Mouse (Mus musculus): Measurements from ENCODE around the gene Rpn1. TPM values are rescaled to one million over a fixed set of nuclear protein-coding genes. Genes with fewer than 3 reads are reported as not detected.

Gene Rpn1
- polyA plus RNA-seq, 1 experiment from 2014 or later, result 288 TPM

DNA sequence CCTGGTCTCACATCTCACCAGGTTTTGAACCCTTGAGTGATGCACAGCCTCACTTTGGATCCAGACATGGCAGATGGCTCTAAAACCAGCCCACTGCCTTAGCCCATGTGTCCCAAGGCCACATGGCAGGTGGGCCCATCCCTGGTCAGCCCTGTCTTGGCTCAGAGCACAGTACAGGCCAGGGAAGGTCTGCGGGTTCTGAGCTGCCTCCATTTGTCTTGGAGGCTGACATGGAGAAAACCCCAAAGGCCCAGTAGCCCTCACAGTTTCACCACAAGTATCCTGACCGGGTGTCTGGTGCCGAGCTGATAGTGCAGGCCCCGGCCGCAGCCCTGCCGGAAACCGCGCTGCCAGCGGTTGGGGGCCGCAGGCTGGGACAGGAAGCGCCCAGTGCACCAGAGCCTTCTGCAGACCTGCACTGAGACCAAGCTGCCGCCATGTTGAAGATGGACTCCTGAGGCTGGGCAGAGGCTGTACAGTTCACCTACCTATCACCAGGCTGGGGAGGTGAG lies 22.4 kb downstream of the Rpn1 start:
- Histone ChIP-seq H3K4me1 (ENCODE audit: control insufficient read depth, insufficient read depth, low read length) (peaks cover 5% of the 10 kb centered on the region; the same call in 1 of the 2 replicates), H3K27me3 (ENCODE audit: control insufficient read depth, insufficient read depth, low read length) (no peaks in the 10 kb centered on the region), H3K9me3 (ENCODE audit: control insufficient read depth, low read length) (no peaks in the 10 kb centered on the region), H3K4me3 (ENCODE audit: low read depth, low read length) (no peak overlapping the region), H3K4me2 (ENCODE audit: low read depth, low read length) (no peak overlapping the region; the same call in 1 of the 2 replicates), H3K9ac (replicated peaks; ENCODE audit: low read depth, low read length) (peak overlapping the region; percentile 41; the same call in 1 of the 2 replicates), H3K36me3 (ENCODE audit: control insufficient read depth, insufficient read depth, low read length) (peaks cover 27% of the 10 kb centered on the region), H3K27ac (ENCODE audit: low read depth, low read length) (0 out of 2 replicates have a peak overlapping the region, but pooled peaks have one; percentile 49)
- peak; percentile 58 for ATAC-seq (ENCODE audit: low read depth)
- WGBS, result 98% methylated on average over 12 of the region's 12 CpGs

DNA sequence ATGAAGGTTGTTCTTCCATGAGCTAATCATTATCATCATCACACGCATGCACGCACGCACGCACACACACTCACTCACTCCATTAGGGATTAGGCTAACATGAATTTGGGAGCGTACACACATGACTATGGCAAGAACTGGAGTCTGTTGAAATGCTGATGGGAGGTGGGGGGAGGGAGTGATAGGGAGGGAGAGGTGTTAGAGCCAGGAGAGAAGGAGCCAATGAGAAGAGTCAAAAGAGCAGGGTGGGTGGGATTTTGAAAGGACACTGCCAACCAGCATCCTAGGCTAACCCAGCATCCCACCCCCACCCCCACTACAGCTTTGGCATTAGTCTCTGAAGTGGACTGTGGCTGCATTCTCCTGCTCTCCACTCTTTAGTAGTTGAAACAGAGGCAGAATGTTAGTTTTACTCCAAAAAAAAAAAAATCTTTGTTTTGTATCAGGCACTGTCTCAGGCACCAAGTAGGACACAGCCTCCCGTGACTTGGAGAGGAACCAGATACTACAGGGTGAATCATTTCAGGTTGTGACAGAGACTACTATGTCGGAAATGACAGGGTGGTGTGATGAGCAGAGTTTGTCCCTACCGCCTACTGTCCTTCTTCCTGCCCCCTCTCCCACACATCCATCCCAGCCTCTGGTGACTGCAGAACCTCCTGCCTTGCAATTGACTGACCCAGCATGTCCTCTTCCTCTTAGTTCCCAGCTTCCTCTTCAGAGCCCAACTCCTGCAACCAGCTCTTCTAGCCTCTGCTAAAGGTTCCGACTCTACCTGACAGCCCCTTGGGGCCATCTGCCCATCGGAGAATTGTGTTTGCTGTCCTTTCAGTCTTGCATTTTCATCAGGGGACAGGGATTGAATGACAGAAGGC lies 23.6 kb downstream of the Rpn1 start:
- Histone ChIP-seq H3K27me3 (ENCODE audit: control insufficient read depth, insufficient read depth, low read length) (no peaks in the 10 kb centered on the region), H3K36me3 (ENCODE audit: control insufficient read depth, insufficient read depth, low read length) (peaks cover 16% of the 10 kb centered on the region), H3K9me3 (ENCODE audit: control insufficient read depth, low read length) (no peaks in the 10 kb centered on the region), H3K4me3 (ENCODE audit: low read depth, low read length) (no peak overlapping the region), H3K27ac (ENCODE audit: low read depth, low read length) (no peak overlapping the region), H3K4me1 (ENCODE audit: control insufficient read depth, insufficient read depth, low read length) (peaks cover 5% of the 10 kb centered on the region; the same call in 1 of the 2 replicates), H3K4me2 (ENCODE audit: low read depth, low read length) (no peak overlapping the region), H3K9ac (replicated peaks; ENCODE audit: low read depth, low read length) (no peak overlapping the region)
- ATAC-seq (ENCODE audit: low read depth), result no peak
- 87% methylated on average over 10 of the region's 10 CpGs for WGBS

GRCm38 (mm10) chr6:88113139-88113538 lies 28.9 kb downstream of the Rpn1 start:
- Histone ChIP-seq H3K27me3 (ENCODE audit: control insufficient read depth, insufficient read depth, low read length) (no peaks in the 10 kb centered on the region), H3K4me3 (ENCODE audit: low read depth, low read length) (no peak overlapping the region), H3K9ac (replicated peaks; ENCODE audit: low read depth, low read length) (no peak overlapping the region), H3K4me1 (ENCODE audit: control insufficient read depth, insufficient read depth, low read length) (no peaks in the 10 kb centered on the region), H3K36me3 (ENCODE audit: control insufficient read depth, insufficient read depth, low read length) (no peaks in the 10 kb centered on the region), H3K4me2 (ENCODE audit: low read depth, low read length) (no peak overlapping the region), H3K9me3 (ENCODE audit: control insufficient read depth, low read length) (no peaks in the 10 kb centered on the region), H3K27ac (ENCODE audit: low read depth, low read length) (no peak overlapping the region)
- ATAC-seq (ENCODE audit: low read depth), result peak; percentile 79
- WGBS, result 34% methylated on average over 7 of the region's 7 CpGs

DNA sequence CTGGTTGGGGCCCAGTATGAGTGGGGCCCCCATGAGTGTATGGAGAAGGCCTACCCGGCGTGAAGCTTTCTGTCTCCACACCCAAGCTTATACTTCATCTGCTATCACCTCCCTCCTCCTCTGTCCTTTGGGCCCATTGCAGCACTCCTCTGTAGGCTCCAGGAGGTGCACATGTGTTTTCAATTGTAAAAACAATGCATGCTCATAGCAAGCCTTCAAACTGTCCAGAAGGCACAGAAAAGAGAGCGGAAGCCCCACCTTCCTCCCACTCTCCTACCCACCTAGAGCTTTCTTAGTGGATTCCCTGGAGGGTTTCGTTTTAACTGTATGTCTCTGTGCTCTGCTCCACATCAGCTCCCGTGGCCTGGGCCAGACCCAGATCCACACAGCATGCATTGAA lies 30.1 kb downstream of the Rpn1 start:
- Histone ChIP-seq H3K27me3 (ENCODE audit: control insufficient read depth, insufficient read depth, low read length) (no peaks in the 10 kb centered on the region), H3K4me3 (ENCODE audit: low read depth, low read length) (no peak overlapping the region), H3K36me3 (ENCODE audit: control insufficient read depth, insufficient read depth, low read length) (no peaks in the 10 kb centered on the region), H3K4me2 (ENCODE audit: low read depth, low read length) (no peak overlapping the region), H3K9ac (replicated peaks; ENCODE audit: low read depth, low read length) (no peak overlapping the region), H3K4me1 (ENCODE audit: control insufficient read depth, insufficient read depth, low read length) (no peaks in the 10 kb centered on the region), H3K27ac (ENCODE audit: low read depth, low read length) (no peak overlapping the region), H3K9me3 (ENCODE audit: control insufficient read depth, low read length) (no peaks in the 10 kb centered on the region)
- no peak for ATAC-seq (ENCODE audit: low read depth)
- 88% methylated on average over 5 of the region's 5 CpGs for WGBS

DNA sequence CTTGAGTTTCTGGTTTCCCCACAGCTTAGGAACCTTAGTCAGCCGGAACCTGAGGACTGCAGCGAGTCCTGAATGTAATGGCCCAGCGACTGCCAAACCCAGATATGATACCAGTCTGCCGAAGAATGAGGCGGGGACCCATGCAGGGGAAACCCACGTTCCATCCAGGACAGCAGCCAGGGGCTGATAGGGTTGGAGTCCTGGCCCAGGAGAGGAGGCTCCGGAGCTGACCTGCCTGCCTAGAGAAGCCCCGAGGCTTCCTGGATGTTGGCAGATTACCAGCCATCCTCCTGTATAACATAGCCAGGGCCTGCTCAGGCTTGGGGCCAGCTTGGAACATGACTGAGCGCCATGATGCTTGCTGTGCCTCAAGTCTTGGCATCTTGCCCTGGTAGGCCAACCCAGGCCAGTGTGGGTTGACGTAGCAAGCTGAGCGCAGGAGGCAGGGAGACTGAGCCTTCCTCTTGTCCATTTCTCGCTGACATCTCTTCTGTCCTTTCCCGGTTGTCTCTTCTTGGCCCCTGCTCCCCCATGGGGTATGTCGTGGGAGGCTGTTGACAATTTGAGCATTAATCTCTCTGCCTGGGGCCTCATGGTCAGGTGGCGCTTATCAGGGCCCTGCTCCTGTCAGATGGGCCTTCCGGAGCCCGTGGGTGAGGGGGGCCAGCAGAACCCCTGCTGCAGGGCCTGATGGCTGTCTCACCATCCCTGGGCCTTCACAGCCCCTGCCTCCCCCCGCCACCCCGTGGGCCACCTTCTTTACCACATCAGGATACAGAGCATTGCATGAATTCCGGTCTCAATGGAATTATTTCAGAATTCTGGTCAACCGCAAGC lies 32.3 kb downstream of the Rpn1 start:
- ATAC-seq (ENCODE audit: low read depth), result no peak
- Histone ChIP-seq H3K4me3 (ENCODE audit: low read depth, low read length) (no peak overlapping the region), H3K4me2 (ENCODE audit: low read depth, low read length) (no peak overlapping the region), H3K9ac (replicated peaks; ENCODE audit: low read depth, low read length) (no peak overlapping the region), H3K27me3 (ENCODE audit: control insufficient read depth, insufficient read depth, low read length) (no peaks in the 10 kb centered on the region), H3K9me3 (ENCODE audit: control insufficient read depth, low read length) (no peaks in the 10 kb centered on the region), H3K4me1 (ENCODE audit: control insufficient read depth, insufficient read depth, low read length) (no peaks in the 10 kb centered on the region), H3K36me3 (ENCODE audit: control insufficient read depth, insufficient read depth, low read length) (no peaks in the 10 kb centered on the region), H3K27ac (ENCODE audit: low read depth, low read length) (no peak overlapping the region)
- WGBS, result 79% methylated on average over 21 of the region's 21 CpGs

- Histone ChIP-seq H3K36me3 (ENCODE audit: control insufficient read depth, insufficient read depth, low read length) (no peaks in the 10 kb centered on the region), H3K9ac (replicated peaks; ENCODE audit: low read depth, low read length) (no peak overlapping the region), H3K27ac (ENCODE audit: low read depth, low read length) (no peak overlapping the region), H3K4me1 (ENCODE audit: control insufficient read depth, insufficient read depth, low read length) (no peaks in the 10 kb centered on the region), H3K4me3 (ENCODE audit: low read depth, low read length) (no peak overlapping the region), H3K4me2 (ENCODE audit: low read depth, low read length) (no peak overlapping the region), H3K9me3 (ENCODE audit: control insufficient read depth, low read length) (no peaks in the 10 kb centered on the region), H3K27me3 (ENCODE audit: control insufficient read depth, insufficient read depth, low read length) (no peaks in the 10 kb centered on the region)
- WGBS, result 83% methylated on average over 10 of the region's 10 CpGs
- ATAC-seq (ENCODE audit: low read depth), result no peak
These were observed 32.9 kb downstream of the Rpn1 start for GRCm38 (mm10) chr6:88117184-88117575.

GRCm38 (mm10) chr6:88119309-88119708 lies 35.0 kb downstream of the Rpn1 start:
- Histone ChIP-seq H3K27ac (ENCODE audit: low read depth, low read length) (no peak overlapping the region), H3K9ac (replicated peaks; ENCODE audit: low read depth, low read length) (no peak overlapping the region), H3K36me3 (ENCODE audit: control insufficient read depth, insufficient read depth, low read length) (no peaks in the 10 kb centered on the region), H3K4me3 (ENCODE audit: low read depth, low read length) (no peak overlapping the region), H3K4me2 (ENCODE audit: low read depth, low read length) (no peak overlapping the region), H3K4me1 (ENCODE audit: control insufficient read depth, insufficient read depth, low read length) (no peaks in the 10 kb centered on the region), H3K9me3 (ENCODE audit: control insufficient read depth, low read length) (no peaks in the 10 kb centered on the region), H3K27me3 (ENCODE audit: control insufficient read depth, insufficient read depth, low read length) (no peaks in the 10 kb centered on the region)
- 75% methylated on average over 5 of the region's 5 CpGs for WGBS
- no peak for ATAC-seq (ENCODE audit: low read depth)

DNA sequence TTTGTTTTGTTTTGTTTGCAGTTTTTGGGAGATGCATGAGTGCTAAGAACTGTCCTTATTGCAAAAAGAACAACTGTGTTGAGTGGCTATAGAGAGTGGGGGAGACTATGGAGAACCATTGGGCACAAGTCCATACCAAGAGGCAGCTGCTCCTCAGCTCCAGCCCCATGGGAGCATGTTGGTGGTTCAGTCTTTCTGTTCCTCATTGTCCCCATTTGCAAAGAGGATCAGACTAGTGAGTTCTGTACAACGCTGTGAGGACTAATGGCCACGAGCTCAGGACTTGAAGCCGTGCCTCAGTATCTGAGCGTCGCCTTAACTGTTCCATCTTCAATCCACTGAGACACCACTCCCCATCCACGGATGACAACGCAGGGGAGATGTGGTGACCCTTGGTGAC lies 36.5 kb downstream of the Rpn1 start:
- H3K4me1 ChIP-seq (ENCODE audit: control insufficient read depth, insufficient read depth, low read length), result no peaks in the 10 kb centered on the region
- ATAC-seq (ENCODE audit: low read depth), result no peak
- H3K27me3 ChIP-seq (ENCODE audit: control insufficient read depth, insufficient read depth, low read length), result no peaks in the 10 kb centered on the region

GRCm38 (mm10) chr6:88121781-88122180 lies 37.5 kb downstream of the Rpn1 start:
- no peak for ATAC-seq (ENCODE audit: low read depth)
- 78% methylated on average over 2 of the region's 2 CpGs for WGBS
- Histone ChIP-seq H3K9me3 (ENCODE audit: control insufficient read depth, low read length) (no peaks in the 10 kb centered on the region), H3K4me3 (ENCODE audit: low read depth, low read length) (no peak overlapping the region), H3K4me1 (ENCODE audit: control insufficient read depth, insufficient read depth, low read length) (no peaks in the 10 kb centered on the region), H3K36me3 (ENCODE audit: control insufficient read depth, insufficient read depth, low read length) (no peaks in the 10 kb centered on the region), H3K4me2 (ENCODE audit: low read depth, low read length) (no peak overlapping the region), H3K27me3 (ENCODE audit: control insufficient read depth, insufficient read depth, low read length) (no peaks in the 10 kb centered on the region), H3K27ac (ENCODE audit: low read depth, low read length) (no peak overlapping the region), H3K9ac (replicated peaks; ENCODE audit: low read depth, low read length) (no peak overlapping the region)

More for the DNA sequence above, 36.5 kb downstream of the Rpn1 start:
- WGBS, result 88% methylated on average over 7 of the region's 7 CpGs
- no peaks in the 10 kb centered on the region for H3K36me3 ChIP-seq (ENCODE audit: control insufficient read depth, insufficient read depth, low read length)
- no peak overlapping the region for H3K9ac ChIP-seq (replicated peaks; ENCODE audit: low read depth, low read length)
- H3K9me3 ChIP-seq (ENCODE audit: control insufficient read depth, low read length), result no peaks in the 10 kb centered on the region
- no peak overlapping the region for H3K4me3 ChIP-seq (ENCODE audit: low read depth, low read length)
- no peak overlapping the region for H3K4me2 ChIP-seq (ENCODE audit: low read depth, low read length)
- H3K27ac ChIP-seq (ENCODE audit: low read depth, low read length), result no peak overlapping the region

All from neural tube, embryonic 14.5 days (tissue).